Comparison of ENCODE assay signal across 20 mouse cellular contexts in genomic region chr6:37618990-37619389, GRCm38 (mm10).
A peak's percentile ranks its signal among the peaks of the same experiment; 100 is the strongest.
DNase-seq lines count a peak whose midpoint lies in the region; ATAC-seq and TF ChIP-seq lines count a peak whose summit lies in the region.
"Had no signal": no experiment of that assay in that cellular context is flagged by ENCODE, and none has a peak within 500 bp of the region (broad histone marks: within the 10 kb centered on the region; RNA-seq: fewer than 3 reads in every experiment).

No protein-coding gene starts in this region.

- no peak overlapping the region for H3K9ac ChIP-seq in hindbrain, embryonic 13.5 days
- no peak overlapping the region for H3K9ac ChIP-seq in liver, embryonic 16.5 days (ENCODE audit: low read depth, low read length)
- H3K9ac ChIP-seq in liver, embryonic 12.5 days = no peak overlapping the region
- H3K9ac ChIP-seq in stomach, postnatal 0 days (ENCODE audit: low read length) = no peak overlapping the region
- H3K9ac ChIP-seq in forebrain, postnatal 0 days = no peak overlapping the region
- H3K9ac ChIP-seq: heart, embryonic 13.5 days; hindbrain, embryonic 15.5 days; limb, embryonic 13.5 days; neural tube, embryonic 15.5 days had no signal

- 0 out of 2 replicates have a peak overlapping the region, but pooled peaks have one; percentile 24 for H3K27ac ChIP-seq in hindbrain, embryonic 10.5 days
- H3K27ac ChIP-seq in hindbrain, embryonic 13.5 days = no peak overlapping the region
- H3K27ac ChIP-seq in liver, embryonic 16.5 days (ENCODE audit: low read length) = no peak overlapping the region
- H3K27ac ChIP-seq in liver, embryonic 12.5 days = no peak overlapping the region
- H3K27ac ChIP-seq in stomach, postnatal 0 days (replicated peaks) = peak overlapping the region; percentile 75
- H3K27ac ChIP-seq in forebrain, postnatal 0 days (ENCODE audit: low read depth, low read length) = no peak overlapping the region
- H3K27ac ChIP-seq: heart, embryonic 13.5 days; hindbrain, embryonic 15.5 days; limb, embryonic 13.5 days; neural tube, embryonic 15.5 days had no signal

- no peaks in the 10 kb centered on the region for H3K27me3 ChIP-seq in hindbrain, embryonic 10.5 days (ENCODE audit: insufficient read depth, poor library complexity, severe bottlenecking)
- H3K27me3 ChIP-seq in hindbrain, embryonic 13.5 days = no peaks in the 10 kb centered on the region
- H3K27me3 ChIP-seq in liver, embryonic 16.5 days (ENCODE audit: control insufficient read depth, insufficient read depth, low read depth, low read length) = no peaks in the 10 kb centered on the region
- H3K27me3 ChIP-seq in liver, embryonic 12.5 days (replicated peaks) = no peaks in the 10 kb centered on the region
- H3K27me3 ChIP-seq in stomach, postnatal 0 days (ENCODE audit: control insufficient read depth, insufficient read depth, low read length) = no peaks in the 10 kb centered on the region
- H3K27me3 ChIP-seq in forebrain, postnatal 0 days (ENCODE audit: insufficient read depth, low read length) = no peaks in the 10 kb centered on the region
- H3K27me3 ChIP-seq: heart, embryonic 13.5 days; hindbrain, embryonic 15.5 days; limb, embryonic 13.5 days; neural tube, embryonic 15.5 days had no signal

- no peak for DNase-seq in hindbrain, embryonic 10.5 days (ENCODE audit: low spot score)
- DNase-seq in lung, postnatal 10 days = peak; percentile 28
- DNase-seq in stomach, postnatal 0 days (ENCODE audit: low spot score) = peak; percentile 71
- no peak for DNase-seq in forebrain, postnatal 0 days
- DNase-seq: adrenal gland, postnatal 36 days; cerebellum, adult 11-12 months; cerebellum, postnatal 14 days; right cerebral cortex, postnatal 14 days; spleen, adult 18-20 months had no signal

- H3K4me3 ChIP-seq in hindbrain, embryonic 10.5 days = no peak overlapping the region
- H3K4me3 ChIP-seq in hindbrain, embryonic 13.5 days = no peak overlapping the region
- no peak overlapping the region for H3K4me3 ChIP-seq in liver, embryonic 16.5 days (ENCODE audit: low read depth, low read length)
- H3K4me3 ChIP-seq in liver, embryonic 12.5 days = no peak overlapping the region
- H3K4me3 ChIP-seq in stomach, postnatal 0 days (ENCODE audit: low read depth, low read length) = no peak overlapping the region
- no peak overlapping the region for H3K4me3 ChIP-seq in forebrain, postnatal 0 days (ENCODE audit: low read depth, low read length)
- H3K4me3 ChIP-seq: heart, embryonic 13.5 days; hindbrain, embryonic 15.5 days; limb, embryonic 13.5 days; neural tube, embryonic 15.5 days had no signal

- no peaks in the 10 kb centered on the region for H3K36me3 ChIP-seq in hindbrain, embryonic 10.5 days
- no peaks in the 10 kb centered on the region for H3K36me3 ChIP-seq in hindbrain, embryonic 13.5 days
- H3K36me3 ChIP-seq in liver, embryonic 16.5 days (ENCODE audit: control insufficient read depth, insufficient read depth) = no peaks in the 10 kb centered on the region
- H3K36me3 ChIP-seq in liver, embryonic 12.5 days = no peaks in the 10 kb centered on the region
- no peaks in the 10 kb centered on the region for H3K36me3 ChIP-seq in stomach, postnatal 0 days (ENCODE audit: control insufficient read depth, insufficient read depth, low read length)
- H3K36me3 ChIP-seq in forebrain, postnatal 0 days (ENCODE audit: insufficient read depth) = no peaks in the 10 kb centered on the region
- H3K36me3 ChIP-seq: G1E; heart, embryonic 13.5 days; hindbrain, embryonic 15.5 days; limb, embryonic 13.5 days; neural tube, embryonic 15.5 days had no signal

- ATAC-seq in hindbrain, embryonic 13.5 days (ENCODE audit: low FRiP score) = no peak
- ATAC-seq in liver, embryonic 16.5 days (ENCODE audit: low read depth) = 0 out of 2 replicates have a peak, but pooled peaks have one; percentile 43
- no peak for ATAC-seq in liver, embryonic 12.5 days
- ATAC-seq in stomach, postnatal 0 days (ENCODE audit: low FRiP score, low TSS enrichment) = peak; percentile 93
- ATAC-seq in forebrain, postnatal 0 days = no peak
- ATAC-seq: activated CD4-positive, CD25-positive, alpha-beta regulatory T cell, adult 4 months; intestine, embryonic 16.5 days; midbrain, embryonic 16.5 days had no signal

- no peak for TF ChIP-seq CTCF in stomach, postnatal 0 days (IDR thresholded peaks at IDR 0.05; ENCODE audit: low read depth)
- TF ChIP-seq CTCF in forebrain, postnatal 0 days (IDR thresholded peaks at IDR 0.05; ENCODE audit: low read depth) = no peak

- no peak for TF ChIP-seq EP300 in stomach, postnatal 0 days (optimal IDR thresholded peaks at IDR 0.05)

- peaks cover 10% of the 10 kb centered on the region for H3K4me1 ChIP-seq in hindbrain, embryonic 10.5 days (replicated peaks)
- no peaks in the 10 kb centered on the region for H3K4me1 ChIP-seq in hindbrain, embryonic 13.5 days (replicated peaks)
- no peaks in the 10 kb centered on the region; the same call in 1 of the 2 replicates for H3K4me1 ChIP-seq in liver, embryonic 16.5 days (ENCODE audit: control insufficient read depth, low read depth, low read length)
- H3K4me1 ChIP-seq in liver, embryonic 12.5 days = peaks cover 23% of the 10 kb centered on the region
- H3K4me1 ChIP-seq in stomach, postnatal 0 days (replicated peaks; ENCODE audit: control insufficient read depth, insufficient read depth) = 0 out of 2 replicates have a peak, but pooled peaks cover 3% of the 10 kb centered on the region
- H3K4me1 ChIP-seq in forebrain, postnatal 0 days (ENCODE audit: insufficient read depth) = no peaks in the 10 kb centered on the region
- H3K4me1 ChIP-seq: hindbrain, embryonic 15.5 days; neural tube, embryonic 15.5 days had no signal

- 87% methylated on average over 9 of the region's 9 CpGs for WGBS in hindbrain, embryonic 10.5 days
- 86% methylated on average over 9 of the region's 9 CpGs for WGBS in hindbrain, embryonic 13.5 days
- whole genome bisulfite sequencing in liver, embryonic 16.5 days (ENCODE audit: insufficient replicate concordance) = 72% methylated on average over 9 of the region's 9 CpGs
- 76% methylated on average over 9 of the region's 9 CpGs for WGBS in liver, embryonic 12.5 days (ENCODE audit: insufficient replicate concordance)
- 53% methylated on average over 9 of the region's 9 CpGs for WGBS in stomach, postnatal 0 days
- 91% methylated on average over 9 of the region's 9 CpGs for WGBS in forebrain, postnatal 0 days

- H3K9me3 ChIP-seq in hindbrain, embryonic 10.5 days = no peaks in the 10 kb centered on the region
- H3K9me3 ChIP-seq in hindbrain, embryonic 13.5 days = no peaks in the 10 kb centered on the region
- no peaks in the 10 kb centered on the region for H3K9me3 ChIP-seq in liver, embryonic 16.5 days (replicated peaks; ENCODE audit: control insufficient read depth, low read length)
- no peaks in the 10 kb centered on the region for H3K9me3 ChIP-seq in liver, embryonic 12.5 days (replicated peaks)
- H3K9me3 ChIP-seq in stomach, postnatal 0 days (ENCODE audit: control insufficient read depth, low read length) = no peaks in the 10 kb centered on the region
- no peaks in the 10 kb centered on the region for H3K9me3 ChIP-seq in forebrain, postnatal 0 days (ENCODE audit: low read length)
- H3K9me3 ChIP-seq: G1E; heart, embryonic 13.5 days; hindbrain, embryonic 15.5 days; limb, embryonic 13.5 days; neural tube, embryonic 15.5 days had no signal

- H3K4me2 ChIP-seq in hindbrain, embryonic 13.5 days = no peak overlapping the region
- no peak overlapping the region for H3K4me2 ChIP-seq in liver, embryonic 16.5 days (ENCODE audit: low read depth, low read length)
- H3K4me2 ChIP-seq in liver, embryonic 12.5 days = no peak overlapping the region
- no peak overlapping the region for H3K4me2 ChIP-seq in stomach, postnatal 0 days (replicated peaks; ENCODE audit: low read depth)
- no peak overlapping the region for H3K4me2 ChIP-seq in forebrain, postnatal 0 days (ENCODE audit: low read depth)
- H3K4me2 ChIP-seq: heart, embryonic 13.5 days; hindbrain, embryonic 15.5 days; limb, embryonic 13.5 days; neural tube, embryonic 15.5 days had no signal

Comparison
In these comparisons a context has a peak if more than half of its experiments do, and no peak if none do; other contexts are left out.
1. H3K27ac ChIP-seq: peak in hindbrain, embryonic 10.5 days (single experiment) and stomach, postnatal 0 days (single experiment); none in hindbrain, embryonic 13.5 days (single experiment), liver, embryonic 16.5 days (single experiment), liver, embryonic 12.5 days (single experiment) and forebrain, postnatal 0 days (single experiment).
2. ATAC-seq: peak in liver, embryonic 16.5 days (single experiment) and stomach, postnatal 0 days (single experiment); none in hindbrain, embryonic 13.5 days (single experiment), liver, embryonic 12.5 days (single experiment) and forebrain, postnatal 0 days (single experiment).
3. DNase-seq: peak in lung, postnatal 10 days (single experiment) and stomach, postnatal 0 days (single experiment); none in hindbrain, embryonic 10.5 days (single experiment) and forebrain, postnatal 0 days (single experiment).